Mouse (Mus musculus) forelimb bud, embryonic 11.5 days (tissue): ENCODE measurements around the gene Fer1l4.

Source experiments
- DNase-seq: peaks from one replicate; pipeline ENCODE4 v3.0.0-alpha.2; 2012; ENCODE audit warnings: low read depth, low spot score

Fer1l4 gene

DNA sequence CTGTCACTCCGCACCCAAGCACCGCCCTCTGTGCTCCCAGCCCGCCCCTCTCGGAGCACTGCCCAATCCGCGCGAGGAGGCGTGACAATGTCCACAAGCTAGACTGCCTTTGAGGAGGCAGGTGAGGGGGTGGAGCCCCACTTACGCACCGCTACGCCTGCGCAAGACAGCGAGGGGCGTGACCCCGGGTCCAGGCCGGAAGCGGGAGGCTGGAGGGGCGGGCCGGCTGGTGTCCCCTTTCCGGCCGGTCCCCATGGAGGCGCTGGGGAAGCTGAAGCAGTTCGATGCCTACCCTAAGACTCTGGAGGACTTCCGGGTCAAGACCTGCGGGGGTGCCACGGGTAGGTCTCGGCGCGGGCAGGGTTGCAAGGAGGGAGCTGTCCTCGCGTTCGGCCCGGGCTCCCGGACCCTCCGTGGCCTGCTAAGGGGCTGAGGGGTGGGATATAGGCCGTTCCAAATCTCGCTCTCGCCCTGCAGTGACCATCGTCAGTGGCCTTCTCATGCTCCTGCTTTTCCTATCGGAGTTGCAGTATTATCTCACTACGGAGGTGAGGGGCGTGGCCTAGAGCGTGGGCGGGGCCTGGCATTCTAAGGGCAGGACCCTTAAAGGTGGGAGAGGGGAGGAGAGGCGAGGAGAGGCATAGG, 44.7 kb downstream of the Fer1l4 start, which contains the start of the genes 6430550D23Rik and Ergic3:
TSS of gene 6430550D23Rik (minus strand) at position 90 of the 645 bp plus-strand sequence.
TSS of gene Ergic3 (plus strand) at position 158 of the 645 bp plus-strand sequence.
- DNase-seq: peak; percentile 98

DNA sequence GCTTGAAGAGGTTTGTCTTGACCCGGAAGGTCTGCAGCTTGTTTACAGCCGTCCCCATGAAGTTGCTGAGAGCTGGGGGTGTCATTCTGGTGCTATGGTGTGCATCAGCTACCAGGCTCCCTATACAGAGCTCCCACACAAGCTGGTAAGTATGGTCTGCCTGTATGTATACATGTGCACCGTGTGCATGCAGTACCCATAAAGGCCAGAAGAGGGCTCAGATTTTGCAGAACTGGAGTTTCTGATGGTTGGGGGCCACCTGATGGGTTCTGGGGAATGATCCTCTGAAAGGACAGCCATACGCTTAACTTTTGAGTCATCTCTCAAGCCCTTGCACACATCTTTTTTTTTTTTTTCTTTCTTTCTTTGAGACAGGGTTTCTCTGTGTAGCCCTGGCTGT, 47.4 kb downstream of the Fer1l4 start:
- peak; percentile 32 for DNase-seq

GRCm38 (mm10) chr2:155991863-155992321, 60.9 kb downstream of the Fer1l4 start:
- no peak for DNase-seq

GRCm38 (mm10) chr2:155991151-155991550, 61.6 kb downstream of the Fer1l4 start:
- DNase-seq: no peak

DNA sequence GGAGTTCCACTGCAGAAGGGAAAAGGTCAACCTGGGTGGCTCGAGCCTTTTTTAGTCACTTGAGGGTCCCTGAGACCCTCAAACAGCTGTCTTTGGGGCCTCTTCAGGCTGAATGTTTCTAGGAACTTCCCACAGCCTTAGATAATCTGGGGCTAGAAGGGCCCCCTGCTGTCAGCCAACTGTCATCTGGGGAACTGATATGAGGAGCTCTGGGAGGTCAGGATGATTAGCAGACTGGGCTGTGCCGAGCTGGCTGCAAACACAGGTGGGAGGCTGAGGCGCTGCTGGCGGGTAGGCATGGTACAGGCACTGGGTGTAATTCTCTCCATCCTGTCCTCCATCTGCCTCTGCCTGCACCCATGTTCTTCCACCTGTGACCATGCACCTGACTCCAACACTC, 63.7 kb downstream of the Fer1l4 start:
- DNase-seq: no peak

- no peak for DNase-seq
These were observed 65.6 kb downstream of the Fer1l4 start for GRCm38 (mm10) chr2:155987131-155987530.

GRCm38 (mm10) chr2:155985776-155986175, 67.0 kb downstream of the Fer1l4 start:
- no peak for DNase-seq

GRCm38 (mm10) chr2:155979328-155979991, 73.3 kb downstream of the Fer1l4 start:
- DNase-seq: no peak

DNA sequence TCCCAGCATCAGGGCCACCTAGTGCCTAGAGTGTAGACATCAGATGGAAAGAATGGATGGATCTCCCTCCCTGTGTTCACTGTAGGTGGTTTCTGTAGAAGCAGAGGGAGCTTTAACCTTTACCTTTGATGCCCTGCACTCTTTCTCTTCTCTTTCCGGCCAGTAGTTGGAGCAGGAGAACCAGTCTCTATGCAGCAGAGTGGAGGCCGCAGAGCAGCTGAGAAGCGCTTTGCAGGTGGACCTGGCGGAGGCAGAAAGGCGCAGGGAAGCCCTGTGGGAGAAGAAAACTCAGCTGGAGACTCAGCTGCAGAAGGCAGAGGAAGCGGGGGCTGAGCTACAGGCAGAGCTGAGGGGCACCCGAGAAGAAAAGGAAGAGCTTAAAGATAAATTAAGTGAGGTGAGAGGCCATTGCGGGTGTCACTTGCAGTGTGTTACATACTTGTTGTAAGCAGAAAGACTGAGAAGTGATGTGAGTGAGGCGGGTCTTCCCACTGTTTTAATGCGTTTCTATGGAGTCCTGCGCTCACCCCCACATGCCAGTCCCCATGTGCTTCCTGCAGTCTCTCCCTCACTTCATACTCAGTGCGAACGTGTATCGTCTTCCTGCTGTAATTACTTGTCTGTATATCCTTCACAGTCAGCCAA, 78.5 kb downstream of the Fer1l4 start:
- DNase-seq: no peak

GRCm38 (mm10) chr2:155973348-155973747, 79.4 kb downstream of the Fer1l4 start:
- no peak for DNase-seq
